Mouse (Mus musculus) CD4-positive, CD25-positive, alpha-beta regulatory T cell, adult 2 months (primary cell): Measurements from ENCODE around the gene Usp44.

Experiments used
- DNase-seq: peaks from one replicate; pipeline ENCODE4 v3.0.0-alpha.2; 2012; ENCODE audit warnings: low read depth, low spot score

Usp44 gene

GRCm38 (mm10) chr10:93846706-93847105, 15.4 kb downstream of the Usp44 start:
- no peak for DNase-seq

GRCm38 (mm10) chr10:93855126-93855525, 23.8 kb downstream of the Usp44 start:
- DNase-seq = no peak

GRCm38 (mm10) chr10:93856095-93856494, 24.7 kb downstream of the Usp44 start:
- no peak for DNase-seq

GRCm38 (mm10) chr10:93868401-93868800, 37.0 kb downstream of the Usp44 start:
- peak; percentile 63 for DNase-seq

- no peak for DNase-seq
Observed at GRCm38 (mm10) chr10:93868886-93869285, 37.5 kb downstream of the Usp44 start.

DNA sequence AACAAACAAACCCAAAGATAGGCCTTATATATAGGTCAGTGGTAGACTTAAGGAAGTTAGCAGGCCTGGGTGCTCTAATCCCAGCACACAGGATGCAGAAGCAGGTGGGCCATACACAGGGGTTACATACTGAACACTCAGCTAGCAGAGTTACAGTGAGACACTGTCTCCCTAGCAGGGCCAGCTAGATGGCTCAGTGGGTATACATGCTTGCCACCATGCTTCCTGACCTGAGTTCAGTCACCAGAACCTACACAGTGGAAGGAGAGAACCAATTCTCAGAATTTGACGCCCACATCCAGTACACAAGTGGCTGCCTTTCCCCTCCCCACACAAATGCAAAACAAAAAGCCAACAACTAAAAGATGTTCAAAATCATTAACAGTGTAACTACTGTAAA, 45.4 kb downstream of the Usp44 start:
- DNase-seq = peak; percentile 29

DNA sequence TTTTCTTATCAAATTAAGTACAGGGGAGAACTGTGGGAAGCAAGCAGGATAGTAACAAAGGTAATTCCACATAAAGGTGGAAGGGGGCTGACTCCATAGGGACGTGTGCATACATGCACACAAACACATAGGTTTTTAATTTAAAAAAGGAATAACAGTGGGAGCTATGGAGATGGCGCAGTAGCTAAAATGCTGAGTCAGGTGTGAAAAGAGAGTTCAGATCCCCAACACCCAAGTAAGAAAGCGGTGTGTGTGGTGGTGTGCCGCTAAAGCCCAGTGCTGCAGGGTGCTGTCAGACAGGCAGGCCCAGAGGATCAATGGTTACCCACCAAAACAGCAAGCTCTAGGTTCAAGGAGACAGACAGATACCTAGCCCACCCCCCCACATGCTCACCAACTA, 47.4 kb downstream of the Usp44 start:
- DNase-seq = no peak

DNA sequence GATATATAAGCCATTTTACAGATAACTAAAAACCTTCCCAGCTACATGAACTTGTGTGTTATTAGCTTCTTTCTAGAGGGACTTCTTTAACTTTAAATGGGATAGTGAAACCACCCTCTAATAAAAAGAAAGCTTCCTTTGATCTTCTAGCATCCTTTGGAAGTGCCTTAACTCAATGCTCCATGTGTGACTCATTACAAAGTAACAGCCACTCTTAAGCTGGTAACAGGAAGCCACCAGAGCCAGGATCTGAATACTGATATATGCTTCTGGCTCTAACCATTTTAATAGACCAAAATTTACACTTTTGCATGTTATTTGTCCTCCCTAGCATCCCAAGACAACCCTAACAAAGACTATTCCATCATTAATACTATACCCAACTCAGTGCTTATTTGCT, 50.6 kb downstream of the Usp44 start:
- no peak for DNase-seq

DNA sequence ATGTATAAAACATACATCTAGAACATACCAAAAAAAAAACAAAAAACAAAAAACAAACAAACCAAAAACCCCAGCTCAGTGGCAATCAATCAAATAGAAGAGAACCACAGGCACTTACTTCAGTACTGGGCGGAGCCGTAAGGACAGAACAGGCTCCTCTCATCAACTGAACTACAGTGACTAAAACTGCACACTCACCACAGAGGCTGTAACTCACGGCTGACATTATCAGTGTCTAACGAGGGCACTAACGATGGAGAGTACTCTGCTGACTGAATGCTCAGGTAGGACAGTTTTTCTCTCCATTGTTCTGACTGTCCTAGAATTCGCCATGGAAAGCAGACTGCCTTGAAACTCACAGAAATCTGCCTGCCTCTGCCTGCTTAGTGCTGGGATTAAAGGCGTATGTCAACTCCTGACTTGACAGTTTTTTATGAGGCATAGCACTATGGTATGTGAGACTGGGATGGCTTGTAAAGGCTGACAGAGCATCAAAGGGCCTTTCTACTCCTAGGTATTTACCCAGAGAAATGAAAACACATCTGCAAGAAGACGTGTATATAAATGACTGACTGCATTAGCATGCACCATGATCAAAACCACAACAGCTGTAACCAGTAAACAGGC, 51.5 kb downstream of the Usp44 start:
- no peak for DNase-seq

DNA sequence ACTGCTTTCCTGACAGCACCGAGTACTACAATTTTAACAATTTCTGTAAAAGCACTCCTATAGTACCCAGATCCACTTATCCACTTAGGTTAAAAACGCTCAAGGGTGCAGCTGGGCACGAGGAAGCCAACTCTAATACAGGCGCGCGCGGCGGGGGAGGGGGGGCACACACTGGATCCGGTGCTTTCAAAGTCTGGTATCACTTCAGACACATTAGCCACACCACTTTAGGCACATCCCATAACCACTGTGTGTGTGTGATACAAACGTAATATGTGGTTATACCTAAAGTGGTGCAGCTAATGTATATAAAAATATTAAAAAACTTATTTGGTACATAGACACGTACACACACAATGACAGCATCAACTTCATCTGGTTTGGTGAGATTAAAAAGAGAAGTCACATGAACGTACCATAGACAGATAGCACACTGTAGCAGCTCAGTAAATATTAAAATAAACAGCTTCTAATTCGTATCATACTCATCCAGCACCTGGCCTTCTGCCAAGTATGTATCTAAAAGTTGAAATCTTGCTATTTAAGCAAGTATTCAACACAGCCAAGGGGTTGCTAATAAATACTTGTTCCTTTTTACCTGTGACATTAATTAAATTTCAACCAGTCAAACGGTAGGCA, 54.6 kb downstream of the Usp44 start:
- DNase-seq = no peak

- peak; percentile 15 for DNase-seq
Observed at GRCm38 (mm10) chr10:93888590-93888934, 57.2 kb downstream of the Usp44 start.

GRCm38 (mm10) chr10:93888935-93889578, 57.7 kb downstream of the Usp44 start:
- DNase-seq = peak; percentile 39

GRCm38 (mm10) chr10:93889579-93889950, 58.2 kb downstream of the Usp44 start:
- peak; percentile 88 for DNase-seq

- peak; percentile 16 for DNase-seq
Observed at GRCm38 (mm10) chr10:93889976-93890375, 58.6 kb downstream of the Usp44 start.

DNA sequence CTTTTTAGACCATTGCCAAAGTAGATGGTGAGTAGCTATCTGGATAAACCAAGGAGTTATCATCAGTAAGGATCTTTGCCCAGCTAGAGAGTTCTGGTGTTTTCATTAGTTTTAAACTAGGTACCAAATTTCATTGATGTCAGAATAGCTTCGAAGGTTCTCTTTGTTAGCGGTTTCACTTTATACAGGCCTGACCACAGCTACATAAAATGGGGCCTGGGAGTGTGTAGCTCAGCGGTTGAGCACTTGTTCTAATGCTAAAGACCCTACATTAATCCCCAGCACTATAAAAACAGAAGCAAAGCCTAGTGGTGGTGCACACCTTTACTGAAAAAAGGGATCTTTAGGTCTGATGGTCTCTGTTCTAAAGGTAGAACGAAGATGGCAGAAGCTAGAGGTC, 59.2 kb downstream of the Usp44 start:
- no peak for DNase-seq

DNA sequence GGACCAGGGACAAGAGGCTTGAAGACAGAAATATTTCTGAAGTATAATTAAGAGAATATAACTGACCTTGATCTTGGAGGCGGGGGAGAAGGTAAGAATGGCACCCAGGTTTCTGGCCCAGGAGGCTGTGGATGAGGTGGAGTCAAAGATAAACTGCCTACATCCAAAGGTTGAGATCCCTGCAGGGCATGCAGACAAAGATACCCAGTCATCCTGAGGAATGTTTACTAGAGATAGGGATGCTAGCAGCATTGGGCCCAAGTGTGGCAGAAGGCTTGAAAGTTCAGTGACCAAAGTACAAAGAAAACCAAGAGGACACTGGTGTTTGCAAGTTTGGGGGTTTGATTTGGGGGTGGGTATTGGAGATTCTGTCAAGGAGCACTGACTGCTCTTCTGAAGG, 59.7 kb downstream of the Usp44 start:
- DNase-seq = no peak

DNA sequence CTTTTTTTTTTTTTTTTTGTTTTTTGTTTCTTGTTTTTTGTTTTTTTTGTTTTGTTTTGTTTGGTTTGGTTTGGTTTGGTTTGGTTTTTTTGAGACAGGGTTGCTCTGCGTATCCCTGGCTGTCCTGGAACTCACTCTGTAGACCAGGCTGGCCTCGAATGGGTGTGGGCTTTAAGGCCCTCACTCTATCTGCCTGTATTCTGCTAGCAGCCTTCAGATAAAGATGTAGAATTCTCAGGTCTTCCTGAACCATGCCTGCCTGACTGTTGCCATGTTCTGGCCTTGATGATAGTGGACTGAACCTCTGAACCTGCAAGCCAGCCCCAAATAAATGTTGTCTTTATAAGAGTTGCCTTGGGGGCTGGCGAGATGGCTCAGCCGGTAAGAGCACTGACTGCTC, 61.2 kb downstream of the Usp44 start:
- DNase-seq = no peak

DNA sequence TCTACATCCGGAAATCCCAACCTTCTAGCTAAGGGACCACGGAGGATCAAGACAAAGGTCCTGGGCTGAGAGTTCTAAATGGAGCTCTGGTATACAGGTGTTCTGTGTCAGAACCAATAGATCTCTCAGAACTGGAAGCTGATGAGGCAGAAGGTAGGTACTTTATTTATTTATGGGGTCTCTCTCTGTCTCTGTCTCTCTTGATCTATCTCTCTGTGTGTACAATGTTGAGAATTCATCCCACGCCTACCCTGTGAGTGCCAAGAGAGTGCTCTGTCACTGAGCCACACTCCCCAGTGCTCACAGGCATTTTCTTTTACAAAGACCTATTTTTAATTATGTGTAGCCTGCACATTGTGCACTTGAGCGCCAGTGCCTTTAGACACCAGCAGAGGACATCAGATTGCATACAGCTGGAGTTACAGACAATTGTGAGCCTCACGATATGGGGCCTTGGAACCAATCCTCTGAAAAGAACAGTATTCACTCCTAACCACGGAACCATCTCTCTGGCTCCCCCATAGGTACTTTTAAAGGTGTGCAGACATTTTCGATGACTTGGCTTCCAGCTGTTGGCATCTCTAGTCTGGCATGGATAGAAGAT, 65.8 kb downstream of the Usp44 start, which contains the start of gene Metap2:
Gene Metap2, minus strand, starts transcription at position 51 of the 604 bp plus-strand sequence.
- no peak for DNase-seq

DNA sequence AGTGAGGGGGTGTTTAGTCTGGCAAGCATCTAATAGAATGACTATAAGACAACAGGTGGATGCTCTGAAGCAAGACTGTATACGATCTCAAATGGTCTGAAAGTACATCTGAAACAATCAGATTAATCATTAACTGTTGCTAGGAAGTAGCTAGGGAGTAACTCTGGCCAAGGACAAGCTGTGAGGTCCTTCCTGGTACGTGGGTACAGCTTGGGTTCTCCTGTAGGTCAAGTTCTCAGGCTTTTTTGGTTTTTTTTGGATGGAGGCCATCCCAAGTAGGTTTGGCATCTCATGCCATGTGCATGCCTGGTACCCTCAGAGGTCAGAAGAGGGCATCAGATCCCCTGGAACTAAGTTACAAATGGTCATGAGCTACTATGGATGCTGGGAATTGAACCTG, 67.9 kb downstream of the Usp44 start:
- DNase-seq = no peak

DNA sequence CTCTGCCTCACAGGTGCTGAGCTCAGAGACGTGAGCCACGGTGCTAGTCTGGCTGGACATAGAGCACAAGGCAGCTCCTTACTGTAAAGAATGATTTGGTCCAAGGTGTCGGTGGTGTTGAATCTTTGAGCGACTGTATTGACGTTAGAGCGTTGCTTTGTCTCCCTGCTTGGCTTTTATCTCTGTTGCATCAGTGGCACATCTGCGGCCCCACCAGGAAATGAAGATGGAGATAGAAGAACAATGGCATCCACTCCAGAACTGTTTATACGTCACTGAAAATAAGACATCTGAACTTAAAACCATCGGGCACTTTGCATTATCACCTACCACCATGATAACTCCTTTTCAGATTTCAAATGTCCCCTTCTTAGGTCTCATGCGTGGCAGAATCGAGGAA, 68.6 kb downstream of the Usp44 start:
- DNase-seq = no peak

DNA sequence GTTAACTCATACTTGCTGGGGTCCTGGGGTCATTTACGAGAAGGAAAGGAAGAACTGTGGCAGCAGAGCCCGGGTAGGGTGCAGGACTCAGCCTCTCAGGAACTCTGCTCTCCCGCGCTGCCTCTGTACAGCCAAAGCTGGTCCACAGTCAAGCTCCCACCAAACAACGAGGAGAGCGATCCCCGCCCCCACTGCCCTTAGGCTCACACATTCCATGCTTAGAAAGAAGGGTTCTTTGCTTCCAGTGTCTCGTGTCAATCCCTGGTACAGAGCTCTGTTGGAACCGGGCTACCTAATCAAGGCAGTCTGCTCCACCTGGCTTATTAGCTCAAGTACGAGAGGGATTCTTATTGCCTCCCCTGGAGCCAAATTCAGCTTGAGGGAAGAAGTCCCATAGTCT, 76.0 kb downstream of the Usp44 start:
- no peak for DNase-seq
